Mouse (Mus musculus) granulocyte monocyte progenitor cell, adult 5-6 weeks (primary cell): ENCODE data around the gene Thap2. TPM values are rescaled to one million over a fixed set of nuclear protein-coding genes. Genes with fewer than 3 reads are reported as not detected.

ENCODE experiments used
- ATAC-seq: replicated peaks from 2 replicates; pipeline ENCODE4 v1.8.0; 2016; ENCODE audit warnings: mild to moderate bottlenecking, moderate TSS enrichment, inconsistent platforms; ENCODE audit not compliant: poor library complexity, severe bottlenecking
- total RNA-seq, 2 experiments: library from RNA; stranded (forward) in 1 of 2; stranded (reverse) in 1 of 2; fragments of 200-712, 200-1000 nt in 1 of 2; fragments of >200 nt in 1 of 2; fragmentation: Nextera tagmentation in 1 of 2; gene quantifications; 2 replicates each; pipeline ENCODE4 v1.2.3; 2014 to 2017

The Thap2 gene
- 11.6 and 12.4 TPM in 2 replicates for total RNA-seq (2014; fragmentation: Nextera tagmentation)
- total RNA-seq (2017): 6.7 and 9.7 TPM in 2 replicates

DNA sequence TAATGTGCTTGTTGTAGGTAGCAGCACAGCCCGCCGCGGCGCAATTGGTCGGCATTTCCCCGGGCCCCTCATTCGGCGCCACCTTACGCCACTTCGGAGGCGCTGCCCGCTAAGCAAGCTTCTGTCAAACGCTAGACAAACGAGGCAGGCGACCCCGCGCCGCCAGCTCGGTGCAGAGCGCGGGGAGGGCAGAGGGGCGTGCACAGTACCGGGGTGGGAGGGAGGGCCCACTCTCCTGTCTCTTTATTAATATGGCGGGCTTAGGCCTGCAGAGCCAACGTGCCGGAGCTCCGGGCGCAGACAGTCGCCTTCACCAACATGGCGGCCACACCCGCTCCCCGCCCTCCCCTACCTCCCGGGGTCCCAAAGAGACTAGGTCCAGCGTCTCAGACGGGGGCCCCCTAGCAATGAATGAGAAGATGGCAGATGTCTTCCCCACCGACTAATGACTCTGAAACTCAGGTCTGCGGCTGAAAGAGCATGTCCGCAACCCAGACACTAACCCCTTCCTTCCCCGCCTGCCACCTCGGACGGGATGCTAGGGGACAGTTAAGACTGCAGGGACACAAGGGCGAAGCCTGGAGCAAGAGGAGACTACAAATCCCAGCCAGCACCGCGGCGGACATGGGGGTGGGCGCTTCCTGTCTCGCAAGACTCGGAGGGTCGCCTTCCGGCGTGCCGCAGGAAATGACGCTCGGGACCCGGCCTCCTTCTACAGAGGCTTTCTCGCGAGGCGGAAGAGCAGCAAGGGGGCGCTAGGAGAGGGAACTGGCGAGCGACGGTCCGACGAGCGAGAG, at the start of gene Thap2, which contains the start of gene Zfc3h1:
TSS of gene Thap2 (minus strand) at position 223 of the 797 bp plus-strand sequence.
TSS of gene Zfc3h1 (plus strand) at position 739 of the 797 bp plus-strand sequence.
- peak; percentile 81 for ATAC-seq

DNA sequence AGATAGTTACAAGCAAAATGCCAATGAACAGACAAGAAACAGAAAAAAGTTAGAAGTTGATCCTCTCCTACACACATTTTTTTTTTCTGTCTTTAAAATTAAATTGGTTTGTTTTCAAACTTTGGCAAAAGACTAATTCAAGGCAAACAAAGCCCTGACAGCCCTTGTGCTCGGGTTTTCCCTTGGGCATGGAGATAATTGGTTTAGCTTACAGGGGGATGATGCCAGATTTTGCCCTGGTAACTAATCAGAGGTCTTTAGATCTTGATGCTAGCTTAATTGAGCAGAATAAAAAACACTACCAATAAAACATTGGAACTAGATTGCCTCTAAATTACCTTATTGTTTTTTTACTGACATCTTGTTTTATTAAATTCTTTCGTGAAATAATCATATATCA, 41.1 kb upstream of the Thap2 start:
- ATAC-seq: no peak

GRCm38 (mm10) chr10:115421976-115422375, 37.7 kb upstream of the Thap2 start:
- ATAC-seq: no peak

DNA sequence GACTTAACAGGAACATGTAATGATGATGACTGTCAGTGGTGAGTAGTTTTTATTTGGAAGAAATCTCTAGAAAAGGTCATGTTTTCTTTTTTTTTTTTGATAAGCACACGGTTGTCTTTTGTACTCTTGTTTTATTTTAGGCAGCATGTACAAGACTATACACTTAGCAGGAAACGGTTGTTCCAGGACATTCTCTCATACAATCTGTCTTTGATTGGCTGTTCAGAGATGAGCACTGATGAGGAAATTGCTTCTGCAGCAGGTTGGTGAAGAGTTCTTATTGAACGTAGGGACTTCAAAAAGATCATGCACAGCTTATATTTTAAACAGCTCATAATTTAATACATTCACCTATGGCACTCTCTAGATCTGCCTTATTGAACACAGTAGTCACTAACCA, 29.8 kb upstream of the Thap2 start:
- no peak for ATAC-seq

DNA sequence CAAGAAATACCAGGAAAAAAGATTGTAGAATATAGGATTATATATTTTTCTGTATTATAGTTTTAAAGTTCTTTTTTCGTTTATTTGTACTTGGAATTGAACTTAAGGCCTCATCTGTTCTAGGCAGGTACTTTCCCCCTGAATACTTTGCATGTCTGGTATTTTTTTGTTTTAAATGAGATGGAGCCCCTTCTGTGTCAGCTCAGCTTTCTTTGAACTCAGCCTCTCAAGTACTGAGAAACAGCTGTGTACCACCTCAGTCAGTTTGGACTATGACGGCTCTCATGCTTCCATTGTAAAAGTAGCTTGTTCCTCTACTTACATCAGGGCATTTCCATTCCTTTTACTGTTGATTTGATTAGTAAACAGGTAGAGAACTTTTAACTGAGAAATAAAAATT, 29.3 kb upstream of the Thap2 start:
- ATAC-seq: no peak

DNA sequence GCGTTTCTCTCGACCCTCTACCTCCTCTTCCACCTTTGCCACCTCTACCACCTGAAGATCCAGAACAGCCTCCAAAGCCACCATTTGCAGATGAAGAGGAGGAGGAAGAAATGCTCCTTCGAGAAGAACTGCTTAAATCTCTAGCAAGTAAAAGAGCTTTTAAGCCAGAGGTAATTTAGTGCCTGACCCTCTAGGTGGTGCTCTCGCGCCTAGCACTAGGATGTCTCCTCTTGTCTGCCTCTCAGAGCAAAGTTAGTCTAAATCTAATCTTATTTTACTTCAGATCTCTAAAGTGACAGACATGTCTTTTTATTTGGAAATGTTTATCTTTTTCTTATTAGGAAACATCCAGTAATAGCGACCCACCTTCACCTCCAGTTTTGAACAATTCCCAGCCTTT, 22.1 kb upstream of the Thap2 start:
- peak; percentile 80 for ATAC-seq

DNA sequence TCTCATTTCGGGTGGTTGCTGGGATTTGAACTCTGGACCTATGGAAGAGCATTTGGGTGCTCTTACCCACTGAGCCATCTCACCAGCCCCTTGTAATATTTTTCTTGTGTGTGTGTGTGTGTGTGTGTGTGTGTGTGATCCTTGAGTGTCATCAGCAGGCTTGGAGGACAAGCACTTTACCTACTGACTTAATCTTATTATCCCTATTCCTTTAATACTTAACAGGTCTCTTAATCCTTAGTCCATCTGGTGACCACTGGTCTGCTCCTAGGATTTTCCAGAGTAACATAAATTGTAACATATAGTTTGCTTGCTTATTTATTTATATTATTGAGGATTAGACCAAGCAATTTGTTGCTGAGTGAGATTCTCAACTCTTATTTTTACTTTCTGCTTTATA, 7.7 kb upstream of the Thap2 start:
- ATAC-seq: no peak

DNA sequence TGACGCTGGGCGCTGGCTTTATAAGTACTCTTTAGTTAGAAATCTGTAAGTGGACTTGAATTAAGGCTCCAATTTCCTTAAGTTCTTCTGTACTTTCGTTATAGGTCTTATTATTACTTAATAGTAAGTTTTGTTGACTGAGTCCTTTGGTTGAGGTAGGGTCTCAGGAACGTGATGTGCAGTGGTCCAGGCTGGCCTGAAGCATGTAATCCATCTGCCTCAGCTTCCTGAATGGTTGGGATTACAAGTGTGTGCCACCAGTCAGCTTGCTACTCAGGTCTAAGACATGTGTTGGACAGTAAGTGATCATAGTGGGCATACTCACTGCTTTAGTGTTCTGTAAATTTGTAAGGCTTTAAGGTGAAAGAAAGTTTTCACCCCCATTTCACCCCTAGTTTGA, 6.8 kb upstream of the Thap2 start:
- no peak for ATAC-seq

DNA sequence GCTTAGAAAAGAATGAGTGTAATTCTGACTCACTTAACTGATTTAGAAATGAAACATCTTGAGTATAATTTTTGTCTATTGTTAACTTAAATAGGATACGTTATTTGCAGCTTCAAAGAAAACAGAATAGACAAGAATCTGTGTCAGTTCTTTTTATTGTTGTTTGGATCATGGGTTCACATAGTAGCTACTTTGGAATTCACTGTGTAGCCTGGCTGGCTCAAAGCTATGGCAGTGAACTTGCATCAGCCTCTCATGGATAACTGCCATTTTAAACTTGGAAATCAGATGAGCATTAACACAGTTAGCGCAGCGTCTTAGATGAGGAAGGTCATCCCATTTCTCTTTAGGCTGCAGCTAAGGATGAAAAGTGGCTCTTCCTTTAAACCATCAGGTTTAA, 3.6 kb upstream of the Thap2 start:
- ATAC-seq: no peak

DNA sequence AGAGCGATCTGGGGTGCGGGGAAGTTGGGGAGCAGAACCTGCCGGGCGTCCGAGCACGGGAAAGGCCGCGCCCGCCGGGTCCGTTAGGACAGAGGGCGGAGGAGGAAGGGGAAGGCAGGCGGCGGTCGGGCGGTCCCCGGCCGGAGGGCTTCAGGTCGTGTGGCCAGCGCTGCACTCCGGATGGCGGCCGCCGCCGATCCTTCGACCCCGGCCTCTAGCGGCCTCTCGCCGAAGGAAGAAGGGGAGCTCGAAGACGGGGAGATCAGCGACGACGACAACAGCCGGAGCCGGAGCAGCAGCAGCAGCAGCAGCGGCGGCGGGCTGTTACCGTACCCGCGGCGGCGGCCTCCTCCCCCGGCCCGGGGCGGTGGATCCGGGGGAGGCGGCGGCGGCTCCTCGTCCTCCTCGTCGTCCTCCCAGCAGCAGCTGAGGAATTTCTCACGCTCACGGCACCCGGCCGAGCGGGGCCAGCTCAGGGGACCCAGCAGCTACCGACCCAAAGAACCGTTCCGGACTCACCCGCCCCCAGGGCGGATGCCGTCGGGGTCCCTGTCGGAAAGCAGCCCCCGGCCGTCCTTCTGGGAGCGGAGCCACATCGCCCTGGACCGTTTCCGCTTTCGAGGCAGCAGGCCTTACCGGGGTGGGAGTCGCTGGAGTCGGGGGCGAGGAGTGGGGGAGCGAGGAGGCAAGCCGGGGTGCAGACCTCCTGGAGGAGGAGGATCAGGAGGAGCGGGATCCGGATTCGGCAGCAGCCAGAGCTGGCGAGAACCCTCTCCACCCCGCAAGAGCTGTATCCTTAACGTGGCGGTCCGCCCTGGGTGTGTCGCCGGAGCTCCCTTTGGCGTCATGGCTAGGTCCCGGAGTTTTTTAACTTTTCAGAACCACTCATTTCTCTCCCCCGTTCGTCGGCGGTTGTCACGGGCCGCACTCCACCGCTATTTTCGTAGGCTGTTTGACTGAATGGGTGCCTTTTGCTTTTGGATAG, 1.1 kb upstream of the Thap2 start:
- ATAC-seq: peak; percentile 43

DNA sequence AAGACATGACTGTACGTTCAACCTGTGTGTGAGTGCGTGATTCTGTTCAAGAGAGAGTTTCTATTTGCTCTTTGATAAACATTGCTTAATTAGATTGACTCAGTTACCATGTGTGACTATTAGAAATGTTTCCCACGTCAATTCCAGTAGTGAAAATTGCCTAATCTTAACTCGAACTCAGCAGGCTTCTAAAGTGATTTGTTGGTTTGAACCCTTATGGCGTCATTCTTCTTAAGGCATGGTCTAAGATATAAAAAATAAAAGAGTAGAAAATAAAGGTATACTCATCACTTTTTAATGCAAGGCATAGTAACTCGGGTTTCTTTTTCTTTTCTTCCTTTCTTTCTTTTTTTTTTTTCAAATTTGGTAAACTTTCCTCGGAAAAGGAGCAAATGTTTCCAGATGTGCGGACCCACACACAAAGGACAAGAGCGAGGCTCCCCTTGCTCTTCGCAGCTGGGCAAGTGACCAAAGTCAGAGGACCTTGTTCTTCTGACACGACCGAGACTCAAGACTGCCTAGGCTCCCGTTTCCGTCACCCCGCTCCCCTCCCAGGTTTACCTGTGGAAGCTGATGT, 511 bp downstream of the Thap2 start:
- ATAC-seq: 0 out of 2 replicates have a peak, but pooled peaks have one; percentile 1

GRCm38 (mm10) chr10:115382846-115383643, 1.2 kb downstream of the Thap2 start:
- no peak for ATAC-seq

DNA sequence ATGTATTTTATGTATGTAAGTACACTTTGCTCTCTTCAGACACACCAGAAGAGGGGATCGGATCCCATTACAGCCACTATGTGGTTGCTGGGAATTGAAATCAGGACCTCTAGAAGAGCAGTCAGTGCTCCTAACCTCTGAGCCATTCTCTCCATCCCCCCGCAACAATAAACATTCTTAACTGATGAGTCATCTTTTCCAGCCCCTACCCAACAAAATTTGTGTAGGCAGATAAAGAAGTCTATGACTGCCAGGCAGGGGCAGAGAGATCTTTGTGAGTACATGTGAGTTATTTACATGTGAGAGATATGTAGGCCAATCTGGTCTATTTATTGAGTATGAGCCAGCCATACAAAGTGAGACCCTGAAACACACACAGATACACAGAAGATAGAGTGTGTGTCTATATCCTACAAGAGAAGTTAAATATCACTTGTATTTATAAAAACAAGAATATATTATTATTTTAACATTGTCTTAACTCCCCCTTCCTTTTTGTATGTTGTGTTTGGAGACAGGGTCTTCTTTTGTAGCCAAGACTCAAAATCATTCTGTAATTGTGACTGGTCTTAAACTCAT, 2.6 kb downstream of the Thap2 start:
- no peak for ATAC-seq

DNA sequence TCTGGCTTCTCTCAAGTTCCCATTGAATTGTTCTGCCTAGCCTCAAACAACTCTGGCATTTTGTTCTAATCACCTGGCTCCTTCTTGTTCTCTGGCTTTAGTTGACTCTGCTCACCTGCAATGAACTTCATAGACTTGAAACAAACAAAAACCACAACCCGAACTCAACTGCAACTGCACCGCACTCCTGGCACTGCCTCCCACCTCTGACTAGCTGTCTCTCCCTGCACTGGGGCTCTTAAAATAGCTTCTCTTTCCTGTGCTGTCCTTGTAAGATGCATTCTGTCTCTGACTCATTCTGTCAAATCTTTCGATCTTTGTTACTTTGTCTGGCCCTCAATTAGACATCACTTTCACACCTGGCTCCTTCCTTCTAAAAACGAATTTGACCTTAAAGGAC, 21.1 kb downstream of the Thap2 start:
- ATAC-seq: no peak

GRCm38 (mm10) chr10:115362623-115362964, 21.6 kb downstream of the Thap2 start:
- peak; percentile 13 for ATAC-seq

DNA sequence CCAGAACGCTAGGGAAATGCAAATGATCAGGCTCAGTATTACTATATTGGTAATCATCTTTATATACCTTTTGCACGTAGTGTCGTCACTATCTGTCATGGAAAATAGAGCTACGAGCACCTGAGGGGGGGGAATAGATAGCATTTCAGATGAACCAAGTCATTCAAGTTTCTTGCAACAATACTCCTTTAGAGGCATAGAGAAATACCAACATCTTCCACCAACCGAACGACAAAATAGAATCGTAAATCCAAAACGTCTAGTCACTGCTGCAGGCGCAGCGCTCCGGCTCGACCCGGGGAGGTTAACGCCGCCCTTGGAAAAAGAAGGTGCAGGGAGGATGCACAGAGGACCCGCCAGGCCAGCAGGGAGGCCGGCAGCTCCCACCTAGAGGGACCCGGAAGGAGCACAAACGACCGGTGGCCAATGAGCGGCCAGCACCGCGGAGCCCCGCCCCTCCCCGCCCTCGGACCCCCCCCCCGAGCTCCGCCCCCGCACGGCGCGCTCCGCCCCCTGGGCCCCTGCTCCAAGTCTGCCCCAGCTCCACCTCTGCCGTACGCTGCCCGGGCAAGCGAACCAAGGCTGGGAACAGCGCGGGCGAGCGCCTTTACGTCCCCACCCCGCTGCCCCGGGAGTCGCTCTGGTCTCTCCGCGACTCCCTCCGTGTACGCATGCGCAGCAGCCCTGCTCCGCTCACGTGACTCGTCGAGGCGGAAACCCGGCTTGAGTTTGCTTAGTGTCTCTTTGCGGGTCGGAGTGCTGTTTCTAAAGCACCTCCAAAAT, 22.2 kb downstream of the Thap2 start, which contains the start of gene Tmem19:
TSS of gene Tmem19 (minus strand) at position 662 of the 783 bp plus-strand sequence.
- peak; percentile 96 for ATAC-seq

GRCm38 (mm10) chr10:115359066-115359465, 25.2 kb downstream of the Thap2 start:
- ATAC-seq: no peak

DNA sequence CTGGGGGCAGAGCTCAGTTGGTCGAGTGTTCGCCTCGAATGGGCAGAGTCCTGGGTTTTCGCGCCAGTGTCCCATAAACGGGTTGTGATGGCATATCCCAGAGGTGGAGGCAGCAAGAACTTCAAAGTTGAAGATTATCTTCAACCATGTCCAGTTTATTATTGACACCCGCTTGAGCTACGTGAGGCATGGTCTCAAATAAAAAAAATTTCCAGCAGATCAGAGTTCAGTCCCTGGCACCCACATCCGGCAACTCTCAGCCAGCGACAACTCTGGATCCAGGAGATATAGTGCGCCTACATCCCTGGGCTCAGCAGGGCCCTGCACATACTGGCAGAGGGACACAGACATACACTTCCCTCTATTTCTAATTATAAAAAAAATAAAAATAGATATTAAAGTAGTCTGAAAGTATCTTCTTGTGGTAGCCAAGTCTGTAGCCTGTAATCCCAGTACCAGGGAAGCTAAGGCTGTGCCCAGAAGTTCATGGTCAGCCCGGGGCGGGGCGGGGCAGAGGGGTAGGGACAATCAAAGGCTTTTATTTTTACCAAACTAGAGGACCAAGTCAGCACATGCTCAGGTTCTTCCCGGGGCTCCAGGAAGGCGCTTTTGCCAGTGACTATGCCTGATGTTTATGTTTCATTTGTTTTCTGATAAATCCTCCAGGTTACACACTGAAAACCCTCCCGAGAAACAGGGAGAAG, 25.9 kb downstream of the Thap2 start:
- ATAC-seq: no peak
